Mouse (Mus musculus) testis, postnatal 10 days (tissue): ENCODE data around the gene Rhbdf1.

Experiments used
- DNase-seq: peaks from one replicate; pipeline ENCODE4 v3.0.0; 2021; ENCODE audit warnings: low spot score

Rhbdf1 gene

DNA sequence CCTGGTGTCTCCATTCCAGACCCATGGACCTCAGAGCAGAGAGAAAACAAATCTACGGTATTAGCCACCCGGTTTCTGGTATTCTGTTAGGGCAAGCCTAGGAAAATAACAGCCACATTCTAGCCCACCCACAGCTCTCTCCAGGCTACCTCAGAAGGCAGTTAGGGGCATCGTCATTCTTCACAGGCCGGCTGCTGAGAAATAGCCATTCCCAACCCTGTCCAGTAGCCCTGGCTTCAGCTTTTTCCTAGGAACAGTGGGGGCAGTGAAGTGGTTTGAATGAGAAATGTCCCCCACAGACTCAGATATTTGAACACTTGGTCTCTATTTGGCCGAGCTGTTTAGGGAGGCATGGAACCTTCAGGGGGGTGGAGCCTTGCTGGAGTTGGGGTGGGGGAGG is 32.7 kb downstream of the Rhbdf1 start:
- no peak for DNase-seq

GRCm38 (mm10) chr11:32188881-32189280 is 33.2 kb downstream of the Rhbdf1 start:
- no peak for DNase-seq

DNA sequence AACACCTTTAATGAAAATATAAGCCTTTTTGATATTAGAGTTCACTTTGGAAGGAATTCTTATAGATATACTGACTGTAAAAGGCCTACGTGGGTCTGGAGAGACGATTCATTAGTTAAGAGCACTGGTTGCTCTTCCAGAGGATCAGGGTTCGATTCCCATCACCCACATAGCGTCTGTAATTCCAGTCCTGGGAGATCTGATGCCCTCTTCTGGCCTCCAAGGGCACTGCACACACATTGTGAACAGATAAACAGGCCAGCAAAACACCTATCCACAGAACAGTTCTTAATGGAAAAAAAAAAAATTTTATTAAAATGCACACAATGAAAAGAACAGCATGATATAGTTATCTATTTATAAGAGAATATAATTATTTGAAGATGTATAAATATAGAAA is 34.8 kb downstream of the Rhbdf1 start:
- DNase-seq: peak; percentile 32

DNA sequence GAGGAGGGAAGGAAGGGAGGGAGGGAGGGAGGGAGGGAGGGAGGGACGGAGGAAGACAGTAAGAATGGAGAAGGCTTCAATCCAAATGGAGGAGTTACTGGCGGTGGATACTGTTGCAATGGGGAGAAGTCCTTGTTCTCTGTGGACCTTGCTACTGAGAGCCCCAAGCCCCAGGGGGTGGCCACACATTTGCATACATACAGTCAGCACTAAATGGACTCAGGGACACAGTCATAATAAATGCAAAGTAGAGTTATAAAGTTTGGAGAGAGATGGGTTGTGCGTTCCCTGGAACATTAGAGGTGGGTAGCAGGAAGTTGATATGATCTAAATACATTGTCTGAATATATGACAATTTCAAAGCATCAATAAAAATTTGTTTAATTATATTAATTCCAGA is 36.1 kb downstream of the Rhbdf1 start:
- DNase-seq: peak; percentile 17

- DNase-seq: peak; percentile 30
Measured at GRCm38 (mm10) chr11:32184469-32184868, 37.6 kb downstream of the Rhbdf1 start.

DNA sequence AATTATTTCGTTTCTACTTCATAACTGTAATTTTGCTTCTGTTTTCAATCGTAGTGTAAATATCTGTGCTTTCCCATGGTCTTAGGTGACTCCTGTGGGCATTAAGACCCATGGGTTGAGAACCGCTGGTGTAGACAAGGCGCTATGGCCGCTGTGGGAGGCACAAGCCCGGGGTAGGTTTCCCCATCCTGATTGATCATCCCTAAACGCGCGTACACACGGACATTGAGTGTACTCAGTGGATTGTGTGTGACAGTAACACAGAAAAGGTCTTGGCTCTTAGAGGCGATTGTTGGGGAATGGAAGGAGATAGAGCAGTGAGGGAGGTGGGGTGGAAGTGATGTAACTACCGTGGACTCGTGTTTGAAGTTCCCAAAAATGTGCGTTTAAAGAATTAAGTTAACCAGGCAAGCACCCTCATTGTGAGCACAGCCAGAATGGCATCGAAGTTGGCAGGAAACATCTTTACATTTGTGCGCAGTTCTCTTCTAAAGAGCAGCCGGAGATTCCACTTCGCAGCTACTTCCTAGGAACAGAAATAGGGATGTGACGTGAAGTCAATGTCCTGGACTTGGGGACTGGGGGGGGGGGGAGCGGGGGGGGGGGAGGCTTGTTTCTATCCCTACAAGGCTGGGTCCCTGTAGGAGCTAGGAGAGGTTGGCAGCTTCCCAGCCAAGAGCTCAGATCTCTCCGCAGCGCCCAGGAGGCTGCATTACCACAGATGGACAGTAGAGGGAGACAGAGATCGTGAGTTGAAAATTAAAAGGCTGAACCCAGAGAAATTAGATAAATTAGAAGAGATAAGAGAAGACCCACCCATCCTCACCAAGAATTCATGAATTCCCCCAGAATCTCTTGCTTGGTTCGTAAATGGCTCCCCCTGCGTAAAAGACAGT is 39.9 kb downstream of the Rhbdf1 start:
- peak; percentile 91 for DNase-seq

- no peak for DNase-seq
Measured at GRCm38 (mm10) chr11:32181246-32181645, 40.9 kb downstream of the Rhbdf1 start.

DNA sequence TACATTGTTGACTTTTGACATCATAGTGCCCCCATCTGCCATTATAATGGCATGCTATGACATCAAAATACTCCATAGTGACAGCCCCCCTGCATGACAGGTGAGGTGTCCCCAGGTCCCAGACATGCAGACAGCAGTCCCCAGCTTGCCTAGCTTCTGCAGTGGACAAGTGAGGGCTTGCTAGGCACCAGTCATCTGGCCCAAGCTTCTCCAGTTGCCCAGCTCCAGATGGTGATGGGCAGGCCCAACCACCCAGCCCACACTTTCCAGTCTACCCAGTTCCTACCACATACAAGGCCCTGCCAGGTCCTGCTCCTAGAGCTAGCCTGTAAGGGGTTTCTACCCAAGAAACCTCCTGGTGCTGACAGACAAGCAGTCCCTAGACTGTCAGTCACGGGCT is 43.6 kb downstream of the Rhbdf1 start:
- no peak for DNase-seq

- no peak for DNase-seq
Measured at GRCm38 (mm10) chr11:32166683-32167082, 55.4 kb downstream of the Rhbdf1 start.

GRCm38 (mm10) chr11:32161922-32162804 is 59.9 kb downstream of the Rhbdf1 start:
- peak; percentile 89 for DNase-seq

DNA sequence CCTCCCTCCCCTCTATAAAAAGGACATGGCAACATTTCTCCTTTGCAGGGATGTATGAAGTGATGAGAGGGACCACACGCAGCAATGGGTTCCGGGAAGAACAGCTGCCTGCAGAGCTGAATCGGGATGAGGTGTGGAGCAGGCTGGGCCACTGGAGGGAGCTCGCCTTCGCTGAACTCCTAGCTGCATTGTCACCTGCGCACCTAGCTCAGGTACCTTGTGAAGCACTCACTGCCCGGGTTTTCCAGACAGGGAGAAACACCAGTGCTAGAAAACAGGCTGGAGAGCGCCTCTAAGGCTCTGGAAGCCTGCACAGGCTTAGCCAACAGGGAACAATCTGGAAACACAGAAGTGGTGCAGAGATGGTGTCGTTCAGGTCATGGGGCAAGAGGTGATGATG is 60.6 kb downstream of the Rhbdf1 start:
- DNase-seq: no peak

- DNase-seq: no peak
Measured at GRCm38 (mm10) chr11:32160341-32160740, 61.8 kb downstream of the Rhbdf1 start.
